Mouse (Mus musculus) C2C12 (cell line): ENCODE data around the gene Cux2. TPM values are rescaled to one million over a fixed set of nuclear protein-coding genes. Genes with fewer than 3 reads are reported as not detected.

Experiments used
- H3K27me3 ChIP-seq: one replicate; pipeline ENCODE4 v1.6.1; 2011; ENCODE audit not compliant: control insufficient read depth, insufficient read depth, insufficient read length
- H3K36me3 ChIP-seq: one replicate; pipeline ENCODE4 v1.6.1; 2011; ENCODE audit not compliant: control insufficient read depth, insufficient read depth
- H3K4me3 ChIP-seq: one replicate; pipeline ENCODE4 v1.5.1; 2011; ENCODE audit warnings: mild to moderate bottlenecking, control low read depth; ENCODE audit not compliant: poor library complexity, insufficient read depth, severe bottlenecking
- H3K79me2 ChIP-seq: one replicate; pipeline ENCODE4 v1.6.1; 2011; ENCODE audit not compliant: control insufficient read depth, insufficient read depth
- H3K79me3 ChIP-seq: one replicate; pipeline ENCODE4 v1.6.1; 2011; ENCODE audit warnings: low read depth, control low read depth
- H3ac ChIP-seq: one replicate; pipeline ENCODE3; 2011; ENCODE audit warnings: low read depth; ENCODE audit not compliant: control insufficient read depth, insufficient read length
- CEBPB ChIP-seq: IDR thresholded peaks from one replicate; pipeline ENCODE4 v1.6.1; 2011; ENCODE audit warnings: low read depth, mild to moderate bottlenecking, control low read depth, moderate library complexity
- CTCF ChIP-seq: IDR thresholded peaks from one replicate; pipeline ENCODE4 v1.5.1; 2011; ENCODE audit not compliant: control insufficient read depth, insufficient read depth, insufficient read length
- FOSL1 ChIP-seq: IDR thresholded peaks from one replicate; pipeline ENCODE4 v1.8.0; 2011; ENCODE audit warnings: mild to moderate bottlenecking, low read length; ENCODE audit not compliant: poor library complexity, insufficient read depth, severe bottlenecking
- MAX ChIP-seq: IDR thresholded peaks from one replicate; pipeline ENCODE4 v1.6.1; 2011; ENCODE audit warnings: mild to moderate bottlenecking, control low read depth
- MYOD1 ChIP-seq: IDR thresholded peaks from one replicate; pipeline ENCODE4 v1.6.1; 2011; ENCODE audit warnings: low read depth; ENCODE audit not compliant: control insufficient read depth, insufficient read length
- MYOG ChIP-seq: IDR thresholded peaks from one replicate; pipeline ENCODE4 v1.6.1; 2011; ENCODE audit not compliant: control insufficient read depth, insufficient read length; ENCODE audit errors: extremely low read depth
- USF1 ChIP-seq: IDR thresholded peaks from one replicate; pipeline ENCODE4 v1.6.1; 2011; ENCODE audit warnings: low read depth, mild to moderate bottlenecking, control low read depth, moderate library complexity
- polyA plus RNA-seq: library from polyadenylated mRNA; unstranded; fragments of >200 nt; fragmentation: generic; extraction: Trizol; gene quantifications from one replicate; pipeline ENCODE4 v1.2.1, GENCODE M21; 2012; ENCODE audit warnings: missing spikeins

Cux2 gene
- polyA plus RNA-seq, 1 experiment, result 0.08 TPM

DNA sequence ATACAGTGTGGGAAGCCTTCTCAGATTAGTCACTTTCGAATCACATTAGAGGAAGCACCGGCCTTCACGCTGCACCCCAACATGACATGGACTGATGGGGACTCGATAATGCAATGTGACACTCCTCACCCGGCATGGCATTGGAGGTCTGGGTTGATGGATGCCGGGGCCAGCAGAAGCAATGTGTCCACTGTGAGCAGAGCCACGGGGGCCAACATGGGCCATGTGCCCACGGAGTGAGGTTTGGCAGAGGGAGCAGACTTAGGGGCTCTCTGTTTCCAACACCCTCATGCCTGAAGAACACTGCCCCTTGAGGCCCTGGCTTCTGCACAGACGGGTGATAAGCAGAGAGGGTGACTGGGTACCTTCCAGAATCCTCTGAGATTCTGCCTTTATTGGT, 91.4 kb downstream of the Cux2 start:
- Histone ChIP-seq H3K79me2 (no peaks in the 10 kb centered on the region), H3K4me3 (no peak overlapping the region), H3K79me3 (no peaks in the 10 kb centered on the region), H3K36me3 (no peaks in the 10 kb centered on the region), H3K27me3 (peaks cover 99% of the 10 kb centered on the region), H3ac (no peak overlapping the region)
- no peak for TF ChIP-seq USF1

DNA sequence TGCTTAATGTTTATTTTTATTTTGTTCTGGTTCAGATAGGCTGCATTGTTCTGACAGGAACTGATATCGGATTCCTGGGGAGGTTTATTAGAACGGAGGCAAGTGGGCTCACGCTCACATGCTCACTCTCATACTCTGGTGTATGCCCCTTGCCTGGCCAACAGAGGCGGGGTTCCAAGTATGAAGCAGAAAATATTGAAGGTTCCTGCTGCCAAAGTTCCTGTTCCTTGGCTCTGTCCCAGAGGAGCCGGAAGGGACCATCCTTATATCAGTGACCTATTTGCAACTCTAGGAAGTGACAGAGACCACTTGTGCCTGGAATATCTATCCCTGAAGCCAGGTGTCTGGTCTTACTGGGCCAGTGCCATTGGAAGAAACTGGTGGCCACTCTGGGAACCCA, 94.1 kb downstream of the Cux2 start:
- no peaks in the 10 kb centered on the region for H3K79me3 ChIP-seq
- no peak overlapping the region for H3K4me3 ChIP-seq
- TF ChIP-seq USF1 (no peak), CTCF (no peak), MAX (no peak), MYOD1 (no peak), CEBPB (no peak), MYOG (no peak), FOSL1 (no peak)
- H3K27me3 ChIP-seq, result peaks cover 99% of the 10 kb centered on the region
- no peaks in the 10 kb centered on the region for H3K36me3 ChIP-seq
- H3K79me2 ChIP-seq, result no peaks in the 10 kb centered on the region
- no peak overlapping the region for H3ac ChIP-seq

- Histone ChIP-seq H3ac (no peak overlapping the region), H3K4me3 (no peak overlapping the region), H3K27me3 (peaks cover 80% of the 10 kb centered on the region), H3K79me3 (no peaks in the 10 kb centered on the region), H3K79me2 (no peaks in the 10 kb centered on the region), H3K36me3 (no peaks in the 10 kb centered on the region)
- no peak for TF ChIP-seq CEBPB
Observed at GRCm38 (mm10) chr5:121950175-121950574, 99.7 kb downstream of the Cux2 start.

DNA sequence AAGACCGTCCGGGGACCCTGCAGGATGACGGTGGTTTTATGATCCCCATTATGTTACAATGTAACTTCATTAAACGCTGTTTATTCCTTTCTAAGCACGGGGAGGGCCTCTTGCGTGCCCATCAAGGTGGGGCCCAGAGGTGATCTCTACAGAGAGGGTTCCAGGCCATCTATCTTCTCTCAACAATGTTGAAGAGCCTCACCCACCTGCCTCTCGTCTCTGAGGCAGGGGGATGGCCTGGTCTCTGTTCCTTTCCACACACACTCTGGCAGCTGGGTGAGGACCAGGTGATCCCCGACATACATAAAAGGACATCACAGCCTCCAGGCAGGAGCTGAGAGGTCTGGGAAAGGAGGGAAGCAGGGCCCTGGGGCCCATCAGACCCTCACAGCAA, 100.9 kb downstream of the Cux2 start:
- Histone ChIP-seq H3K4me3 (no peak overlapping the region), H3K79me3 (no peaks in the 10 kb centered on the region), H3K27me3 (peaks cover 79% of the 10 kb centered on the region), H3K79me2 (no peaks in the 10 kb centered on the region), H3ac (no peak overlapping the region), H3K36me3 (no peaks in the 10 kb centered on the region)
- TF ChIP-seq CEBPB, result no peak
- TF ChIP-seq MYOG, result no peak
- TF ChIP-seq FOSL1, result no peak
- no peak for TF ChIP-seq USF1
- no peak for TF ChIP-seq MYOD1
- no peak for TF ChIP-seq MAX
- TF ChIP-seq CTCF, result no peak

DNA sequence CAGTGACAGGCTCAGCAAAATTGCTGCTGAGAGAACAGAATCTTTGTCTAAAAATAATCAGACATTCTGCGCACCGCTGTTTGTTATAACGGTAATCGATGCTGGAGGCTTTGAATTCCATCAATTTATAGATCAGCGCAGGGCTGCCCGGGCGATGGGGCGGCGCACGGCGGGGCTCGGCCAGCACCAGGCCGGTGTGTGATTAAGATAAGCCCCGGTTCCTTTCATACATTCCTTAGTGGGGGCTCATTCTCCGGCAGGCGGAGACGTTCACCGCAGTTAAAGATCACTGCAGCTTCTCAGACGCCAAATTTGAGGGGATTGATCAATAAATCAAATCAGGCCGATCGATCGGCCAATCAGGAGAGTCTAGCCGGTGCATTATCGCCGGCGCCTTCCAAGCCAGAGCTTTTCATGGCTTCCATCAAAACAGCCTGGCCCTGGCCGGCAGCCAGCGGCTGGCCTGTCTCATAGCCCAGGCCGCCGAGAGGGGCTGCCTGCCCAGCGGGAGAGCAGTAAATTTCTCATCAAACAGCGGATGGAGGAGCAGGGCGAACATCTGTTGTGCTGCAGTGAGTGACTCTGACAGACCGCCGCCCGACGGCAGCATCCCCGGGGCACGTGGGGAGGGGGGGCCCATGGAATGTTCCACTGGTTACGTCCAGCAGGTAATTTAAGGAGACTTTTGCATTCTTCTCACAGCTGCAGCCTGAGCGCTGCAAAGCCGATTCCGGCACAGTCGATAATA, 101.4 kb downstream of the Cux2 start:
- no peaks in the 10 kb centered on the region for H3K36me3 ChIP-seq
- H3K79me3 ChIP-seq, result no peaks in the 10 kb centered on the region
- no peak overlapping the region for H3K4me3 ChIP-seq
- peaks cover 78% of the 10 kb centered on the region for H3K27me3 ChIP-seq
- H3K79me2 ChIP-seq, result no peaks in the 10 kb centered on the region
- H3ac ChIP-seq, result no peak overlapping the region
- TF ChIP-seq MYOD1 (no peak), USF1 (no peak), FOSL1 (no peak), MYOG (no peak)

DNA sequence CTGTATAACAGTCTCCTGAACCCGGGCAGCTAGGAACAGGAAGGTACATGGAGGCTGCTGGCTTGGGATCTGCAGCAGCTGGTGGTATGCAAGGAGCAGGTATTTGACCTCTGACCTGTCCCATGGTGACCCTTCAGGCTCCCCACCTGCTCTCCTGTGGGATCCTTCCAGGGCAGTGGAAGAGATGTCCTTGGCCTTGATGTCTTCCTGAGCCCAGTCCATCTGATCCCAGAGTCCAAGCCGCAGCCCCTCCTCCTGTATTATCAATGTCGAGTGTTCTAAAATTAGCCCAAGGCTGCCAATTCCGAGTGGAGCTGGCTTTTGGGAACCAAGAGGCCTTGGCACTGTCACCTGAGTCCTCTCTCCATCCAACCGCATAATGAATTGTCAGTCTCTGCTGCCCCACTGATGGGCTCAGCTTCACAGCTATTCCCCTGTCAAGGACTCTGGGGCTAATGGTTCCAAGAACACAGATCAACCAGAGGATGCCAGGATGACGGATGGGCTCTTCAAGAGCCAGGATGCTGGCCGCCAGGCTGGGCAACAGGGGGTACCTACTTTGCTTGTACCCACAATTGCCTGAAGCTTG, 103.2 kb downstream of the Cux2 start:
- Histone ChIP-seq H3K4me3 (no peak overlapping the region), H3K36me3 (no peaks in the 10 kb centered on the region), H3K27me3 (peaks cover 65% of the 10 kb centered on the region), H3K79me2 (no peaks in the 10 kb centered on the region), H3K79me3 (no peaks in the 10 kb centered on the region), H3ac (no peak overlapping the region)
- TF ChIP-seq CEBPB, result no peak
- TF ChIP-seq MYOG, result no peak
- TF ChIP-seq MYOD1, result no peak
- TF ChIP-seq CTCF, result no peak
- no peak for TF ChIP-seq MAX
- TF ChIP-seq USF1, result no peak
- TF ChIP-seq FOSL1, result no peak
